Mouse (Mus musculus) lung, postnatal 0 days (tissue): ENCODE results near the gene Nol4l.

ENCODE experiments used
- CTCF ChIP-seq: IDR thresholded peaks from 2 replicates; pipeline ENCODE4 v1.5.1; 2016; ENCODE audit warnings: antibody characterized with exemption, mild to moderate bottlenecking
- EP300 ChIP-seq: IDR thresholded peaks from 2 replicates; pipeline ENCODE4 v1.6.1; 2016; ENCODE audit warnings: antibody characterized with exemption, mild to moderate bottlenecking, control low read depth

DNA sequence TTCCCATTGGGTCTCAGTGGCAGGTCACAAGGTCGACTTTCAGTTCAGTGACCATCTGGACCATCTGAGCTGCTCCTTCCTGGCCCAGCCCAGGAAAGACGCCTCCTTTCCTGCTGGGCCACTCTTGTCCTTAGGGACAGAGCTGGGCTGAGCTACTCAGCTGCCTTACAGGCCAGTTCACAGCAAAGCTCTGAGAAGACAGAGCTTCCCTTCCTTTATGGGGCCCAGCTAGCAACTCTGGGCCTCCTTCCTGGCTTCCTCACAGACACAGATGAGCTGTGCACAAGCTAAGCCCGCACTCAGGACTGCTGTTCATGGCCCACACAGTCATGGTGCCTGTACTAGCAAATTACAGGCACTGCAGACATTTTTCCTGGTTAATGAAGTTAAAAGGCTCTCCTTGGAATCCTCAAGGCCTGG is 71.7 kb downstream of the Nol4l start:
- TF ChIP-seq EP300 = no peak
- no peak for TF ChIP-seq CTCF
